Mouse (Mus musculus) skeletal muscle tissue, postnatal 0 days (tissue): Measurements from ENCODE around the gene Parp8. TPM values are rescaled to one million over a fixed set of nuclear protein-coding genes. Genes with fewer than 3 reads are reported as not detected.

Experiments
- polyA plus RNA-seq: library from polyadenylated mRNA; unstranded; fragments of >200 nt; fragmentation: Nextera tagmentation; extraction: Ambion mirVana; gene quantifications from 2 replicates; pipeline ENCODE4 v1.2.1, GENCODE M21; 2015

Gene Parp8
- polyA plus RNA-seq, result 6.4 and 7.7 TPM in 2 replicates

DNA sequence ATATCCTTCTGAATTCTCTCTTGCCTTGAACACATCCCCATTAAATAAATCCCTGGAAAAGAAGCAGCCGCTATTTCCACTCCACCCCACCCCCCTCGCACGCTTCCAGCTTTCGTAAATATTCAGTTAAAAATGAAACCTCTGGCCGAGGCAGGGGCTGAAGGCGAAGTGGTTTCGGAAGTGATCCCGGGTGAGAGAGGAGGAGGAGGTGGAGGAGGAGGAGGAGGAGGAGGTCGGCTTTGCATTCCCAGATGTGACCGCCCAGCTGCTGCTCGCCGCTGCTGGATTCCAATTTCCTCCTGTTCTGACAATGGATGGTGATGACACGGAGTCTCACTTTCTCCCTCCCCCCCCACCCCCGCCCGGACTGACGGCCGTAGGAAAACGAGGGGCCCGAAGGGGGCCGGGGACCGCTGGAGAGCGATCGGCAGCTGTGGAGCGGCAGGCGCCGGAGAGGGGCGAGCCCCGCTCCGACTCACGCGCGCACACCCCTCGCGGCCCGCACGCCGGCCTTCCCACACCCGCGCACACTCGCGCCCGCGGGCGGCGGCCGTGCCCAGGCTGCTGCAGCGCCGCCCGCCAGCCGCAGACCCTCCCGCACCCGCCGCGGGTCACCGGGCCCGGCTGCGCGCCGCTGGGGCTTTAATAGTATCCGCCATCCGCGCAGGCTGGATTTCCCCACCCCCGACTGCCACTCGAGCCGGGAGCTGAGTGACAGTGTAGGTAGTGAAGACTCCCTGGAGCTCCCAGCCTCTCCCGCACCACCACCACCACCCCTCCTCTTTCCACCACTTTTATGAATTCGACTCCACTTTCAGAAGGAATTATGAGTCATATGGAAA is at the start of gene Parp8:
Gene Parp8, minus strand, starts transcription at position 312 of the 842 bp plus-strand sequence.

Other genes with a start within 250 kb of the Parp8 start
- 4.4 and 5.8 TPM in 2 replicates for gene Emb, start 183.0 kb upstream of the Parp8 start, polyA plus RNA-seq
- gene Gm17509, start 195.5 kb upstream of the Parp8 start, polyA plus RNA-seq, result not detected in 2 replicates